Mouse (Mus musculus) thymus, adult 2 months (tissue): ENCODE results near the gene Gm5136.

Source experiments
- CTCF ChIP-seq: fragments of 200-500 bp; IDR thresholded peaks from 2 replicates; pipeline ENCODE4 v1.5.1; 2012; ENCODE audit warnings: mild to moderate bottlenecking, control low read depth, low read length, moderate library complexity, borderline replicate concordance; ENCODE audit not compliant: control insufficient read depth, poor library complexity, insufficient read depth; ENCODE audit errors: extremely low read depth
- POLR2A ChIP-seq: fragments of 200-500 bp; IDR thresholded peaks from 2 replicates; pipeline ENCODE4 v1.6.1; 2012; ENCODE audit warnings: mild to moderate bottlenecking, low read length, control low read depth, moderate library complexity; ENCODE audit not compliant: control insufficient read depth, poor library complexity, insufficient read depth; ENCODE audit errors: extremely low read depth

GRCm38 (mm10) chr10:108699946-108700345 lies at the start of gene Gm5136:
- TF ChIP-seq POLR2A (no peak), CTCF (no peak)
